Mouse (Mus musculus): ENCODE measurements around the gene Popdc3.
A peak's percentile ranks its signal among the peaks of the same experiment; 100 is the strongest.
"Not testable (repeated sequence)": the region's sequence is repeated elsewhere in the genome, so short reads cannot be mapped to it uniquely, and the experiment has no call there.

Gene Popdc3

GRCm38 (mm10) chr10:45194531-45194930 is 16.6 kb downstream of the Popdc3 start:
- no peak for DNase-seq (ENCODE audit: low read depth, low spot score)

- DNase-seq (ENCODE audit: low read depth, low spot score), result no peak
Measured at GRCm38 (mm10) chr10:45204582-45204981, 26.7 kb downstream of the Popdc3 start.

GRCm38 (mm10) chr10:45210201-45210600 is 32.3 kb downstream of the Popdc3 start:
- DNase-seq (ENCODE audit: low read depth, low spot score), result no peak

DNA sequence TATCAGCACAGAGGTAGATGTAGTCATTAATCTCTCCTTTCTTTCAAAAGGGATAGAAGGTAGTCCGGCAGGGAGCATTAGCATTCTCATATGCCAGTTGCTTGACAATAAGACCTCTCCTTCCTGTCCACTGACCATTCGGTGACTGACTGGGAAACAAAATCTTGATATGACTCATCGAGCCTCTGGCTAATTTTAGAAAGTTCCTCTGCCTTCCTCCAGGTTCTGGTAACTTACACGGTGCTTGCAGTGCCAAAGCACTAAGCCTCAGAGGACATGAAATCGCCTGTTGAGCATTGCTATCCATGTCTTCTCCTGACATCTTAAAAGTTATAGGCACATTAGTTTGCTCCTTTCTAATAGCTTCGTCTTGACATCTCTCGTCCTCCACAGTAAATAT is 38.8 kb downstream of the Popdc3 start:
- peak; percentile 86 for DNase-seq (ENCODE audit: low read depth, low spot score)

GRCm38 (mm10) chr10:45229954-45230353 is 52.1 kb downstream of the Popdc3 start:
- no peak for DNase-seq (ENCODE audit: low read depth, low spot score)

GRCm38 (mm10) chr10:45233351-45233750 is 55.5 kb downstream of the Popdc3 start:
- DNase-seq (ENCODE audit: low read depth, low spot score), result peak; percentile 77

DNA sequence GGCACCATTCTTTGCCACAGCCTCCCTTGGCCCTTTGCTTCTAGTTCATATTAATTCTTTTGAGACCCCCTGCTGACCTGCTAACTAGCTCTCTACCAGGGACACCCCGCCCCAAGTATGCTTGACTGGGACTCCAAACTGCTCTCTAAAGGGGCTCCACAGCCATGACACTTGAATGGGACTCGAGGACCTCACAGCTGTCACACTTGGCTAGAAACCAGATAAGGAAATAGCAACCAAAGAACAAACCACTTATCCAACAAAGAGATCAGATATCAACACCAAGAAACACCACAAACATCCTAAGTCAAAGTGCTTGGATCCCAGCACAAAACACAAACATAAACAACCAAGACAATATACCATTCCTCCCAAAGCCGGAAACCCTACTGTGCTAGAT is 58.4 kb downstream of the Popdc3 start:
- DNase-seq (ENCODE audit: low read depth, low spot score), result no peak

DNA sequence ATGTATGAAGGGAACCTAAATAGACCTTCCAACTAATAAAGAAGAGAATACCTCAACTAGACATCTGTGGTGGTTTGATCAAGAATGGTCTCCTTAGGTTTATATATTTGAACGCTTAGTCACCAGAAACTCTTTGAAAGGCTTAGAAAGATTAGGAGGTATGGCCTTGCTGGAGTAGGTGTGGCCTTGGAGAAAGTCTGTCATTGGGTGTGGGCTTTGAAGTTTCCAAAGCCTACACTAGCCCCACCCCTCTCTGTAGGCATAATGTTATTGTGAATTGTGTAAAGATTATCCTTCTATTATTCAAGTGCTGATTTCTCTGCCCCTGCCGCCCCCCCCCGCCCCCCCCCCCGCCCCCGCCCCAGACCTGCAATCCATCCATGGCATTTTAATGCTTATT is 59.6 kb downstream of the Popdc3 start:
- DNase-seq (ENCODE audit: low read depth, low spot score), result no peak

GRCm38 (mm10) chr10:45260477-45260876 is 82.6 kb downstream of the Popdc3 start:
- DNase-seq (ENCODE audit: low read depth, low spot score), result no peak

DNA sequence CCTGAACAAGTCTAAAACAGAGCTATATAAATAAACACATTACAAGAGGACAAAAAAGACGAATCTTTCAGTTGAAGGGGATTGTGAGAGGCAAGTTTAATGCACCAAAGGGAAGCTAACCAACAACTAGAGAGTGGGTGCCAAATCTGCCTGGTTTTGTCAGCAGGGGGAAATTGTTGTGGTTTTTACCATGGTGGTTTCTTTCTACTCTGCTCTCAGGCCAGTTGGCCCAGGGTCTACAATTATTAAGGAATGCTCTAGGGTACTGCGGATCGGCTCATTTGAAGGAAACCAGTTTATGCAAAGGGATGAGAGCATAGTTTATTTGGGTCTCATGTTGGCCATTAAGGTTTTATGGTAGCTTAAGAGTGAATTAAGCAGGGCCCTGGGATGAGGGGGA is 84.2 kb downstream of the Popdc3 start:
- no peak for DNase-seq (ENCODE audit: low read depth, low spot score)

GRCm38 (mm10) chr10:45276499-45276898 is 98.6 kb downstream of the Popdc3 start:
- no peak for DNase-seq (ENCODE audit: low read depth, low spot score)

- DNase-seq (ENCODE audit: low read depth, low spot score), result no peak
Measured at GRCm38 (mm10) chr10:45276995-45277394, 99.1 kb downstream of the Popdc3 start.

GRCm38 (mm10) chr10:45285651-45286050 is 107.8 kb downstream of the Popdc3 start:
- no peak for DNase-seq (ENCODE audit: low read depth, low spot score)

- DNase-seq (ENCODE audit: low read depth, low spot score), result no peak
Measured at GRCm38 (mm10) chr10:45288351-45288750, 110.5 kb downstream of the Popdc3 start.

- DNase-seq (ENCODE audit: low read depth, low spot score), result peak; percentile 55
Measured at GRCm38 (mm10) chr10:45289218-45290105, 111.6 kb downstream of the Popdc3 start.

DNA sequence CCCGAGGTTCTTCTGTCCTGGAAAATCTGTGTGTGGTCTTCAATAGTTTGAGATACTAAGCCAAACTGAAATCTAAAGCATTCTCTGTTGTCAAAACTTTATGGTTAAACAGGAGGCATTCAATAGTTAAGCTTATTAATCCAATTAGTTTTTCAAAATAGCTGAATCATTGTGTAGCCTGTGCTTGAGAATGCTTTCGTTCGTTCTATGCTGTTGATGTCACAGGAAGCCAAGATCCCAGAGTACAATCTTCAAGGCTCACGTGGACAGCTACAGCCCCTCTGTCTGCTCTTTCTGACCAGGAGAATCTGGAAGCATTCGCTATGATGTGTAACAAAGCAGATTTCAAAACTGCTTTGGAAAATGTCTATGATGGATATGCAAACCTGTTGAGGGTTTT is 112.7 kb downstream of the Popdc3 start:
- no peak for DNase-seq (ENCODE audit: low read depth, low spot score)

GRCm38 (mm10) chr10:45292159-45292558 is 114.3 kb downstream of the Popdc3 start:
- not testable (repeated sequence) for DNase-seq (ENCODE audit: low read depth, low spot score)

- no peak for DNase-seq (ENCODE audit: low read depth, low spot score)
Measured at GRCm38 (mm10) chr10:45295093-45295492, 117.2 kb downstream of the Popdc3 start.

DNA sequence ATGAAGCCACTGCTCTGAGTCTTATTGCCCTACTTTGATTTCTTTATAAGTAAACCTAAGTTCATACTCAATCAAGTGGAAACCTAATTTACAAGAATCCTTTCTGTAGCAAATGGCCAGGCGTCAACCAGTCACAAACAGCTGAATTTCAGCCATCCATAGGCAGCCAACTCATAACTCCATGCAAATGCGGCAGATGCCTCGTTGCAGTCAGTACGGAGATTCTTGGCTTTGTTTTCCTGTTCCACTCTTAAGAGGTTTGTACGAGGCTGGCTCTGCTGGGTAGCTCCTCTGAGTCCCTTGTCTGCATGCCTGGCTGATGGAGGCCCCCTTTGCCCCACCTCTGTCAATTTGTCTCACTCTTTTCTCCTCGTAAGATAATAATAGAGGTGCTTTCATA is 120.6 kb downstream of the Popdc3 start:
- DNase-seq (ENCODE audit: low read depth, low spot score), result no peak

GRCm38 (mm10) chr10:45299509-45299908 is 121.6 kb downstream of the Popdc3 start:
- peak; percentile 64 for DNase-seq (ENCODE audit: low read depth, low spot score)

GRCm38 (mm10) chr10:45303315-45304036 is 125.6 kb downstream of the Popdc3 start:
- DNase-seq (ENCODE audit: low read depth, low spot score), result no peak

DNA sequence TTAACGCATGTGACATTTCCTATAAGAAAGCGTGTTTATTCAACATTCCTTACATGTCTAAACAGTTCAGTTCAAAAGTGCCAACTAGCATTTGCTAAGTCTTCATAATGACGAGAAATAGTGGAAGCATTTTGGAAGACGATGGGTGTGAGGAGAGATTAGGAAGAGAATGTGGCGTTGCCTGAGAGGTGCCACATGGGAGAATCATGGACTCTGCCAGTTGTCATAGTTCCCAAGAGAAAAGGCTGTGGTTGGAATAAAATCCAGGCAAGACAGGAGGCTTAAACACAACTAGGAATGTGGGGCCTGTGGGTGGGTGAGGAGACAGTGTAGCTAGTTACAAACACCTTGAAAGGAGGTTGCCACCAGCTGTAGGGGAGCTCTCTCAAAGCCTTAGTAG is 127.3 kb downstream of the Popdc3 start:
- DNase-seq (ENCODE audit: low read depth, low spot score), result no peak

- DNase-seq (ENCODE audit: low read depth, low spot score), result no peak
Measured at GRCm38 (mm10) chr10:45311129-45311528, 133.2 kb downstream of the Popdc3 start.

Measured in skeletal muscle tissue, adult 2 months (tissue).